Mouse (Mus musculus): Measurements from ENCODE around the gene Hes3. TPM values are rescaled to one million over a fixed set of nuclear protein-coding genes. Genes with fewer than 3 reads are reported as not detected.
A peak's percentile ranks its signal among the peaks of the same experiment; 100 is the strongest.

Gene Hes3
- polyA plus RNA-seq, 1 experiment from 2014 or later: not detected

DNA sequence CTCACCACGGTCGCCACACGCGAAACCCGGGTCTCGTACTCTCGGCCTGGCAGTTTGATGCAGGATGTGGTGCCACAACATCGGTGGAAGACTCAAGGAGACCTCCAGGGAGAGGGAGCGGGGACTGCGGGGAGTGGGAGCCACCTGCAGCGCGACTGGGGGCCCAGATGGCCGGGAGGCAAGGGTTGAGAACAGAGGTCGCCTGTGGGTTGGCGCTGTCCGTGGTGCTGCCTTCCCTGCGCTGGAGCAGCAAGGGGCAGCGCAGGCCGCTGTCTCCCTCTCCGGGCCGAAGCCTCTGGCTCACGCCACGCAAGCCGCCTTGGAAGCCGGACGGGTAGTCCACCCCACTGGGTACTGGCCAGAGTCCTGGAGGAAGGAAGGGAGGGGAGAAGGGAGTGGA is 4.6 kb downstream of the Hes3 start:
- H3K9me3 ChIP-seq (ENCODE audit: control insufficient read depth, low read length): no peaks in the 10 kb centered on the region
- H3K9ac ChIP-seq (ENCODE audit: low read length): no peak overlapping the region
- H3K36me3 ChIP-seq (ENCODE audit: control insufficient read depth, insufficient read depth, low read length): no peaks in the 10 kb centered on the region
- H3K4me2 ChIP-seq (ENCODE audit: low read depth, low read length): no peak overlapping the region
- H3K4me1 ChIP-seq (replicated peaks; ENCODE audit: control insufficient read depth, insufficient read depth, low read length): peaks cover 16% of the 10 kb centered on the region
- H3K4me3 ChIP-seq (ENCODE audit: low read length): no peak overlapping the region
- H3K27me3 ChIP-seq (ENCODE audit: control insufficient read depth, insufficient read depth, low read depth, low read length): peaks cover 91% of the 10 kb centered on the region
- H3K27ac ChIP-seq (ENCODE audit: low read length): no peak overlapping the region
- 5% methylated on average over 26 of the region's 26 CpGs for WGBS
- peak; percentile 19 for ATAC-seq (ENCODE audit: low read depth)

DNA sequence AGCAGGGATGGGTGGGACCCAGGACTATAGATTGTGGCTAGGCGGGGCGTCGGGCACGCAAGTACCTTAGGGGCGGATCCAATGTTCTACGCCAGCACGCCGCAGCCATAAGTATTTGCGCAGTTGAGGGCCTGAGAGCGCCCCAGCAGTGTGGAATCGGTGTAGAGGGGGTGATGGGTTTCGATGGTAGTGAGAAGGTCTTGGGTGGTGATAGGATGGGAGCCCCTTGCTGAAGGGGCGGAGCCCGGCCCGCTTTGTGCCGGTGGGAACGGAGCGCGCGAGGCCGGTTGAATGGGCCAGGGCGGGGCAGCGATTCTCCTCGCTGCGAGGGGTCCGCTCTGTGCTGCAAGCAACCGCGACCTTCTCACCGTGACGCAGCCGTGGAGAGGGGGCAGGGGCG is 5.3 kb downstream of the Hes3 start:
- Histone ChIP-seq H3K4me1 (replicated peaks; ENCODE audit: control insufficient read depth, insufficient read depth, low read length) (peaks cover 16% of the 10 kb centered on the region), H3K27ac (ENCODE audit: low read length) (no peak overlapping the region), H3K9ac (ENCODE audit: low read length) (no peak overlapping the region), H3K36me3 (ENCODE audit: control insufficient read depth, insufficient read depth, low read length) (no peaks in the 10 kb centered on the region), H3K4me3 (ENCODE audit: low read length) (0 out of 2 replicates have a peak overlapping the region, but pooled peaks have one; percentile 10), H3K9me3 (ENCODE audit: control insufficient read depth, low read length) (no peaks in the 10 kb centered on the region), H3K4me2 (ENCODE audit: low read depth, low read length) (0 out of 2 replicates have a peak overlapping the region, but pooled peaks have one; percentile 17), H3K27me3 (ENCODE audit: control insufficient read depth, insufficient read depth, low read depth, low read length) (peaks cover 91% of the 10 kb centered on the region)
- ATAC-seq (ENCODE audit: low read depth): no peak
- WGBS: 2% methylated on average over 32 of the region's 32 CpGs

DNA sequence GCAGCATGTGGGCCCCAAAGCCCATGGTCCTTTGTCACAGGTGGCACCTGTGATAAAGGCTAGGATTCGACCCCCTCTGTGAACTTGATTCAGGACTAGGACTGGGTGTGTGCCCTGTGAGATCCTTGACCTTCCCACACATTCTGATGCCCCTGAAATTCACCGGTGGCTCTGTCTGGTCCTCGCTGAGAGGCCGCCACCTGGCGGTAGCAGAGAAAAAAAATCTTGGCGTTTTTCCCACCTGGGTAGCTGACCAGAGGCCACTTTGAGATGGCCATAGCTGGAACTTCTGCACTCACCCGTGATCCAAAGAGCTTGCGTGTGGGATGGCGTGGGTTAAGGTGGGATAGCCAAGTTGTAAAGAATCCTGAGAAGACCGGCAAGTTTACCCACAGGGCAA is 6.0 kb downstream of the Hes3 start:
- Histone ChIP-seq H3K4me3 (ENCODE audit: low read length) (no peak overlapping the region), H3K27me3 (ENCODE audit: control insufficient read depth, insufficient read depth, low read depth, low read length) (peaks cover 91% of the 10 kb centered on the region), H3K27ac (ENCODE audit: low read length) (no peak overlapping the region), H3K4me2 (ENCODE audit: low read depth, low read length) (no peak overlapping the region), H3K9ac (ENCODE audit: low read length) (no peak overlapping the region), H3K9me3 (ENCODE audit: control insufficient read depth, low read length) (no peaks in the 10 kb centered on the region), H3K36me3 (ENCODE audit: control insufficient read depth, insufficient read depth, low read length) (no peaks in the 10 kb centered on the region), H3K4me1 (replicated peaks; ENCODE audit: control insufficient read depth, insufficient read depth, low read length) (peaks cover 16% of the 10 kb centered on the region)
- WGBS: 2% methylated on average over 10 of the region's 10 CpGs
- ATAC-seq (ENCODE audit: low read depth): no peak

DNA sequence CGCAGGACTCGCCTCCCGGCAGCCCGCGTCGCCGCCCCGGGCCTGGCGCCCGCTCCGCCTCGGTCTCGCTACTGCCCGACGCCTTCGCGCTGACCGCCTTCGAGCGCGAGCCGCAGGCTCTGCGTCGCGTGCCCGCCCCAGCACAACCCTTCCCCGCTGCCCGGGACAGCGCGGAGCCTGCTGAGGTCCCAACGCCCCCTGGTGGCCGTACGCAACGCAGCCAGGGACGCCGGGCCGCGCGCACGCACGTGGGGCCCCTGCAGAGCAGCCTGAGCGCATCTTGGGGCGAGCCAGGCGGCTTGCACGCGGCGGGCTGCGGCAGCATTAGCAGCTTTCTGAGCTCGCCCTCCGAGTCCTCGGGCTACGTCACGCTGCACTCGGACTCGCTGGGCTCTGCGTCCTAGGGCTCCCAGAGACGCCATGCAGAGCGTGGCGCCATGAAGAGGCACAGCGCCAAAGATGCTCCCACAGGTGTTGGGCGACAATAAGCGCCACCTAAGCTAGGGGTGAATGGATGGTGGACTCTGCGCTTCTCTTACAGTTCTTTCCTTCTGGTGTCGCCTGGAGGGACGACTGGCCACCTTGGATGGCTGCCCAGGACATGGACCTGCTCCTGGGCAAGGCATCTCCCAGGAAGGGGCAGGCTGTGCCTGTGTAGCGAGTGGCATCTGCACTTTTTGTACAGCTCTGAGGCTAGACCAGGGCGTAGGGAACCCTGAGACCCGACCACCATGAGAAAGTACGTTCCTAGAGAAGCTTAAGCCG is 8.1 kb downstream of the Hes3 start:
- WGBS: 6% methylated on average over 70 of the region's 70 CpGs
- peak overlapping the region; percentile 59 for H3K4me2 ChIP-seq (ENCODE audit: low read depth, low read length)
- peaks cover 4% of the 10 kb centered on the region; the same call in 1 of the 2 replicates for H3K36me3 ChIP-seq (ENCODE audit: control insufficient read depth, insufficient read depth, low read length)
- peaks cover 16% of the 10 kb centered on the region for H3K4me1 ChIP-seq (replicated peaks; ENCODE audit: control insufficient read depth, insufficient read depth, low read length)
- H3K9ac ChIP-seq (ENCODE audit: low read length): peak overlapping the region; percentile 35; the same call in 1 of the 2 replicates
- peak; percentile 87 for ATAC-seq (ENCODE audit: low read depth)
- no peak overlapping the region for H3K27ac ChIP-seq (ENCODE audit: low read length)
- no peaks in the 10 kb centered on the region for H3K9me3 ChIP-seq (ENCODE audit: control insufficient read depth, low read length)
- peaks cover 80% of the 10 kb centered on the region for H3K27me3 ChIP-seq (ENCODE audit: control insufficient read depth, insufficient read depth, low read depth, low read length)
- peak overlapping the region; percentile 33 for H3K4me3 ChIP-seq (ENCODE audit: low read length)

DNA sequence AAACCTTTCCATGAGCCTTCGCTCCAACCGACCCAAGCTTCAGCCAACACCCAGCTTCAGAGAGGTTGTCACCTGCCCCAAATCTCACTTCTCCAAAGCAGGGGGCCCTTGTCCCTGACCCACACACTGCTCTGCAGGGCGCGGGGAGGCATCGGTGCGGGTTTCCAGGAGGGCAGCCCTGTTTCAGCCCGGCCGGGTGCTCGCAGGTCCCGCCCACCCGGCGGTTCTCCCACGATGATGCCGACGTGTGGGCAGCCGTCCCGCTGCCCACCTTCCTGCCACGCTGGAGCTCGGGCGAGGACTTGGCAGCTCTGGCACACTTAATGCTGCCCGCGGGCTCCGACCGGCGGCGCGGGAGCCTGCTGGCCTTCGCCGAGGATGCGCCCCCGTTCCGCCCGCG is 8.7 kb downstream of the Hes3 start:
- Histone ChIP-seq H3K9ac (ENCODE audit: low read length) (peak overlapping the region; percentile 35; the same call in 1 of the 2 replicates), H3K36me3 (ENCODE audit: control insufficient read depth, insufficient read depth, low read length) (peaks cover 4% of the 10 kb centered on the region; the same call in 1 of the 2 replicates), H3K4me3 (ENCODE audit: low read length) (peak overlapping the region; percentile 33), H3K27me3 (ENCODE audit: control insufficient read depth, insufficient read depth, low read depth, low read length) (peaks cover 74% of the 10 kb centered on the region), H3K4me2 (ENCODE audit: low read depth, low read length) (peak overlapping the region; percentile 59), H3K27ac (ENCODE audit: low read length) (no peak overlapping the region), H3K9me3 (ENCODE audit: control insufficient read depth, low read length) (no peaks in the 10 kb centered on the region), H3K4me1 (replicated peaks; ENCODE audit: control insufficient read depth, insufficient read depth, low read length) (peaks cover 16% of the 10 kb centered on the region)
- 22% methylated on average over 27 of the region's 34 CpGs for WGBS
- ATAC-seq (ENCODE audit: low read depth): peak; percentile 6; the same call in 1 of the 2 replicates

DNA sequence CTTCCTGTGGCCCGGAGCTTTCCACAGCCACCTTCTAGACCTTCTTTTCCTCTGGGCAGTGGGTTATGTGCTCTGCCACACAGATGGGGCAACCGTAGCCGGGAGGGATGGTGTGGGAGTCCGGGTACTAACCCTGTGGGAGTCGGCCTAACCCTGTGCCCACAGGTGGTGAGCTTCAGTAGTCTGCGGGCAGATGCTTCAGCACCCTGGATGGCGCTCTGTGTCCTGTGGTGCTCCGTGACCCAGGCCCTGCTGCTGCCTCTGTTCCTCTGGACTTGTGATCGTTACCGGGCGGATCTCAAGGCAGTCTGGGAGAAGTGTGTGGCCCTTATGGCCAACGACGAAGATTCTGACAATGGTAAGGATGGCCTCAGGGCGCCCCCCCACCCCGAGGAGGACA is 9.9 kb downstream of the Hes3 start:
- Histone ChIP-seq H3K36me3 (ENCODE audit: control insufficient read depth, insufficient read depth, low read length) (peaks cover 4% of the 10 kb centered on the region; the same call in 1 of the 2 replicates), H3K9ac (ENCODE audit: low read length) (no peak overlapping the region), H3K4me2 (ENCODE audit: low read depth, low read length) (no peak overlapping the region), H3K4me3 (ENCODE audit: low read length) (no peak overlapping the region), H3K27me3 (ENCODE audit: control insufficient read depth, insufficient read depth, low read depth, low read length) (peaks cover 63% of the 10 kb centered on the region), H3K27ac (ENCODE audit: low read length) (no peak overlapping the region), H3K4me1 (replicated peaks; ENCODE audit: control insufficient read depth, insufficient read depth, low read length) (peaks cover 16% of the 10 kb centered on the region), H3K9me3 (ENCODE audit: control insufficient read depth, low read length) (no peaks in the 10 kb centered on the region)
- no peak for ATAC-seq (ENCODE audit: low read depth)
- WGBS: 59% methylated on average over 15 of the region's 15 CpGs

DNA sequence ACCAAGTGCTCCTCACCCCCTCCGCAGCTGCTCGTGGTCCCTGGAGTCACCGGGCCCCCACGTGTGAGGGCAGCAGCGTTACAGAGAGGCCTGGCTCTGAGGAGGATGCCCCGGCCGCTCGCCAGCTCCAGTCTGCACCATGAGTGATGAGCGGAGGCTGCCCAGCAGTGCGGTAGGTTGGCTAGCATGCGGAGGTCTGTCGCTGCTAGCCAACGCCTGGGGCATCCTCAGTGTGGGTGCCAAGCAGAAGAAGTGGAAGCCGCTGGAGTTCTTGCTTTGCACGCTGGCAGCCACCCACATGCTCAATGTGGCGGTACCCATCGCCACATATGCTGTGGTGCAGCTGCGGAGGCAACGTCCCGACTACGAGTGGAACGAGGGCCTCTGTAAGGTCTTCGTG is 12.5 kb downstream of the Hes3 start:
- H3K36me3 ChIP-seq (ENCODE audit: control insufficient read depth, insufficient read depth, low read length): peaks cover 4% of the 10 kb centered on the region; the same call in 1 of the 2 replicates
- no peak overlapping the region for H3K4me3 ChIP-seq (ENCODE audit: low read length)
- H3K27ac ChIP-seq (ENCODE audit: low read length): no peak overlapping the region
- H3K27me3 ChIP-seq (ENCODE audit: control insufficient read depth, insufficient read depth, low read depth, low read length): peaks cover 40% of the 10 kb centered on the region
- no peak overlapping the region for H3K9ac ChIP-seq (ENCODE audit: low read length)
- WGBS: 84% methylated on average over 23 of the region's 23 CpGs
- H3K4me1 ChIP-seq (replicated peaks; ENCODE audit: control insufficient read depth, insufficient read depth, low read length): peaks cover 17% of the 10 kb centered on the region
- ATAC-seq (ENCODE audit: low read depth): no peak
- H3K4me2 ChIP-seq (ENCODE audit: low read depth, low read length): no peak overlapping the region
- no peaks in the 10 kb centered on the region for H3K9me3 ChIP-seq (ENCODE audit: control insufficient read depth, low read length)

DNA sequence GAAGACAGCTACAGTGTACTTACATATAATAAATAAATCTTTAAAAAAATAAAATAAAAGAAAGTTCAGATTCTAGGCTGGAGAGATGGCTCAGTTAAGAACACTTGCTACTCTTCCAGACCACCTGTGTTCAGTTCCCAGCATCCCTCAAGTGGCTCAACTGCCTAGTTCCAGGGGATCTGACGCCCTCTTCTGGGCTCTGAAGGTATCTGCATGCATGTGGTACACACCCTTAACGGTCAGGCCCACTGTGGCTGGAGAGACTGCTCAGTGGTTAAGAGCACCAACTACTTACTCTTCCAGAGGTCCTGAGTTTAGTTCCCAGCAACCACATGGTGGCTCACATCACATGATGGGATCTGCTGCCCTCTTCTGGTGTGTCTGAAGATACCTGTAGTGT is 13.5 kb downstream of the Hes3 start:
- Histone ChIP-seq H3K9ac (ENCODE audit: low read length) (no peak overlapping the region), H3K9me3 (ENCODE audit: control insufficient read depth, low read length) (no peaks in the 10 kb centered on the region), H3K36me3 (ENCODE audit: control insufficient read depth, insufficient read depth, low read length) (peaks cover 4% of the 10 kb centered on the region; the same call in 1 of the 2 replicates), H3K27ac (ENCODE audit: low read length) (no peak overlapping the region), H3K4me2 (ENCODE audit: low read depth, low read length) (no peak overlapping the region), H3K27me3 (ENCODE audit: control insufficient read depth, insufficient read depth, low read depth, low read length) (peaks cover 30% of the 10 kb centered on the region), H3K4me3 (ENCODE audit: low read length) (no peak overlapping the region), H3K4me1 (replicated peaks; ENCODE audit: control insufficient read depth, insufficient read depth, low read length) (peaks cover 11% of the 10 kb centered on the region)
- WGBS: 70% methylated on average over 2 of the region's 2 CpGs
- no peak for ATAC-seq (ENCODE audit: low read depth)

DNA sequence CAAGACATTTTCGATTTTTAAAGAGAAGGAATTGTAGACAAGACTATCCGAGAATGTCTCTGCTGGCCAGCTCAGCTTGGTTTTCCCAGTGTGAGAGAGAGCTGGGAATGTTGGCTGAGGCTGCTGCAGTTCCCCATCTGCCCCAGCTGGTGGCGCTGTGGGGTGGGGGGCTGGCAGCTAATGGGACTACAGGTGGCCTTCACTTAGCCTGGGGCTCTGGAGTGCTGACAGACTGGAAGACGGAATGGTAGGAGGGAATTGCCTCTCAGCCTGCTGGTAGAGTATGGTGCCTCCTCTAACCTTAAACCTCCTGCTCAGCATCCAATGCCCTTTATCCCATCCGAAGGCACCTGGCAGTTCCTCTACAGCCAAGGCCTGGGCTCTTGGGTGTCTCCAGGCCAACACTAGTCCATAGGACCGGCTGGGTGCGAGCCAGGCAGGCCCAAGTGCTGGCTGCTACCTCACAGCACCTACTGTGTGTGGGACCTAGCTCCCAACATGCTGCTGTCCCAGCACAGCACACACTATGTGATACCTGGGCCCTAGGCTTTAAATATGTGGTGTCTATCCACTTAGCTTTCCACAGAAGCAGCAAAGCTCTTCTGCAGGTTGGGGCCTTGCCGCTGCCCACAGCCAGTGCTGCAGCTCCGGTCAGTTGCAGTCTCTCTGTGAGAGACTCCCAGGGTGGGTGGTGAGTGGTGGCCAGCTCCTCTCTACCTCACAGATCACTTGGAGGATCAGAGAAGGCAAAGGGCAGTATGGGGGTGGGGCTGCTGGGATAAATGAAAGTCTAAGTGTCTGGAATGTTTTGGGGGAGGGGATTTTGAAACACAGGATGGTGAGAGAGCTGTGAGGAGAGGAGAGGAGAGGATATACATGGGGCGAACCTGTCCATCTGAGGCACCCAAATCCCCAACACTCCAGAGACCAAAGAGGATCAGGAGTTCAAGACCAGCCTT is 14.8 kb downstream of the Hes3 start:
- Histone ChIP-seq H3K36me3 (ENCODE audit: control insufficient read depth, insufficient read depth, low read length) (peaks cover 4% of the 10 kb centered on the region; the same call in 1 of the 2 replicates), H3K27me3 (ENCODE audit: control insufficient read depth, insufficient read depth, low read depth, low read length) (peaks cover 17% of the 10 kb centered on the region), H3K27ac (ENCODE audit: low read length) (no peak overlapping the region), H3K4me3 (ENCODE audit: low read length) (no peak overlapping the region), H3K9me3 (ENCODE audit: control insufficient read depth, low read length) (no peaks in the 10 kb centered on the region), H3K9ac (ENCODE audit: low read length) (no peak overlapping the region), H3K4me1 (replicated peaks; ENCODE audit: control insufficient read depth, insufficient read depth, low read length) (peaks cover 15% of the 10 kb centered on the region), H3K4me2 (ENCODE audit: low read depth, low read length) (no peak overlapping the region)
- 46% methylated on average over 10 of the region's 10 CpGs for WGBS
- no peak for ATAC-seq (ENCODE audit: low read depth)
